Mouse (Mus musculus): ENCODE data around the gene A330070K13Rik. TPM values are rescaled to one million over a fixed set of nuclear protein-coding genes. Genes with fewer than 3 reads are reported as not detected.

A330070K13Rik gene
- total RNA-seq (2023) = not detected in 4 replicates

GRCm38 (mm10) chr5:130384222-130384912 is at the start of gene A330070K13Rik:
Gene A330070K13Rik, minus strand, starts transcription at chr5:130384631.

GRCm38 (mm10) chr5:130369237-130369636 is 15.2 kb downstream of the A330070K13Rik start, which contains the start of gene Caln1:
Gene Caln1, plus strand, starts transcription at chr5:130369455.

Other genes with a start within 250 kb of the A330070K13Rik start
- 2.6 to 3.7 TPM (median 3.3 TPM) in 4 replicates for gene Kctd7, start 239.8 kb downstream of the A330070K13Rik start, total RNA-seq (2023)
- gene Rabgef1, start 212.8 kb downstream of the A330070K13Rik start, total RNA-seq (2023) = 78.7 to 89.0 TPM (median 87.8 TPM) in 4 replicates
- gene Tmem248, start 167.6 kb downstream of the A330070K13Rik start, total RNA-seq (2023) = 60.6 to 76.6 TPM (median 67.5 TPM) in 4 replicates
- 105 to 119 TPM (median 113 TPM) in 4 replicates for gene Sbds, start 129.1 kb downstream of the A330070K13Rik start, total RNA-seq (2023)
- gene Tyw1, start 129.0 kb downstream of the A330070K13Rik start, total RNA-seq (2023) = 23.8 to 31.6 TPM (median 26.5 TPM) in 4 replicates
- not detected in 4 replicates for gene Caln1, start 15.2 kb downstream of the A330070K13Rik start, total RNA-seq (2023)